Mouse (Mus musculus): ENCODE measurements around the gene Gabra5. TPM values are rescaled to one million over a fixed set of nuclear protein-coding genes. Genes with fewer than 3 reads are reported as not detected.

Gene Gabra5
- polyA plus RNA-seq, 1 experiment from 2014 or later = 49.4 TPM

DNA sequence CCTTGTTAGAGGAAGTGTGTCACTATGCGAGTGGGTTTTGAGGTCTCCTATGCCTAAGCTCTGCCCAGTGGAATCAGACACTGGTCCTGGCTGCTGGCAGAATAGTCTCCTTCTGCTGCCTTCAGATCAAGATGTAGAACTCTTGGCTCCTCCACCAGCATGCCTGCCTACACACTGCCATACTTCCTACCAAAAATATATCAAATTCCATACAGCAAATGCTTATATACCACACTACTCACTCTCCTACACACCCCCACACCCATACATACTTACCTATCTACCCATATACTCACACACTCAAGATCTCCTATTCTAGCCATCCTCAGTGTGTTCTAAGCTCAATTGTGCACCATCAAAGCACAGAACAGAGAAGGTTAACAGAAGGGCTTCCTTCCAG is 38.5 kb downstream of the Gabra5 start:
- Histone ChIP-seq H3K27ac (replicated peaks) (no peak overlapping the region), H3K4me1 (replicated peaks) (no peaks in the 10 kb centered on the region), H3K9ac (no peak overlapping the region), H3K9me3 (no peaks in the 10 kb centered on the region), H3K4me2 (no peak overlapping the region), H3K36me3 (no peaks in the 10 kb centered on the region), H3K27me3 (no peaks in the 10 kb centered on the region), H3K4me3 (no peak overlapping the region)
- ATAC-seq (ENCODE audit: low FRiP score, low read depth) = no peak
- 96% methylated on average over 1 of the region's 1 CpGs for WGBS

DNA sequence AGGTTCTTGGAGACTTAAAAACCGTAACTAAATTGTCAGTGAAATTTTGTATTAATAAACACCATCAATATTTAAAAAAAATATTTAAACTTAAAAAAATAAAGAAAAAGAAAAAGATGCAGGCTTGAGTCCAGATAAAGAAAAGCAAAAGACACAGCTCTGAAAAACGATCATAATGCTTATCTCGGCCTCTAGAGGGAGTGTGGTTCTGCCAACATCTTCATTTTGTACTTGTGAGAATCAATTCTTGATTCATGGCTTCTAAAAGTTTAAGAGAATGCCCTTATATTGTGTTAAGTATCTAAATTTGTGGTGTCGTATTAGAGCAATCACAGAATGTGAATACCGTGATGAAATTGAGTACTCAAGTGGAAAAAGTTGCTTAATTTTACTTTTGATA is 49.5 kb downstream of the Gabra5 start:
- Histone ChIP-seq H3K9me3 (no peaks in the 10 kb centered on the region), H3K27ac (replicated peaks) (no peak overlapping the region), H3K27me3 (no peaks in the 10 kb centered on the region), H3K4me1 (replicated peaks) (no peaks in the 10 kb centered on the region), H3K9ac (no peak overlapping the region), H3K4me3 (no peak overlapping the region), H3K36me3 (no peaks in the 10 kb centered on the region), H3K4me2 (no peak overlapping the region)
- no peak for ATAC-seq (ENCODE audit: low FRiP score, low read depth)
- 67% methylated on average over 5 of the region's 5 CpGs for WGBS

DNA sequence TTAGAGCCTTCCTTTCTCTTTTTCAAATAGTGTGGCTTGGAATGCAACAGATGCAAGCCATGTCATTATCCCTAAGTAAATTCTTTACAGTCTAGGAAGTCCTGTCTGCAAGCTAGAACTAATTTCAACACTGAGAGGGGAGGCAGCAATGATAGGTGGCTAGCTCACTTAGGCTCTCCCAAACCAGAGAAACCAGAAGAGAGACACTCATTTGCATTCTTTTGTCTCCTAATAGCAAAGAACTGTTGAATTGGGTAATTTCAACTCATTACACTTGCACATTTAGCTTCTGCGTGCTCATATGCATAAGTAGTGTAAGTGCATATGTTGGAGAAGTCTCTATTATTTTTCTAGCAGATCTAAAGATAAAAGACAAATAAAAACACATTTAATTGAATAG is 61.6 kb downstream of the Gabra5 start:
- 56% methylated on average over 1 of the region's 1 CpGs for WGBS
- no peaks in the 10 kb centered on the region for H3K27me3 ChIP-seq

DNA sequence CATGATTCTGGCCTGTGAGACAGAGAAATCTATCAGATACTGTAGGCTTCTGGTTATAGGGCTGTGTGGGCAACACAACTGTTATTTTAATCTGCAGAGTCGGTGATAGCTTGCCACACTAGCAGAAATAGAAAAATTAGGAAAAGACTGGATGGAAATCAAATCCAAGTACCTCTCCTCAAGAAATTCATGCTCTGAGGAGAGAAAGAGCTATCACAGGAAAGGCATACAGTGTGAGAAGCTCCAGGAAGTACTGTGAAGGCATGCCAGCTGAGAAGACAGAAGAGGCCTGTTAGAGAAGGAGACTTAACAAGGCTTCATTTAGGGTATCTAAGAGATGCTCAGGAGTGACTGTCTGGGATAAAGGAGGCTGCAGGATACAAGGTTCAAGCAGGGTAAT is 87.2 kb downstream of the Gabra5 start:
- WGBS = 92% methylated on average over 1 of the region's 1 CpGs
- H3K9ac ChIP-seq = no peak overlapping the region
- no peak overlapping the region for H3K4me2 ChIP-seq
- H3K27me3 ChIP-seq = no peaks in the 10 kb centered on the region
- H3K4me1 ChIP-seq (replicated peaks) = no peaks in the 10 kb centered on the region
- no peak overlapping the region for H3K4me3 ChIP-seq
- no peaks in the 10 kb centered on the region for H3K9me3 ChIP-seq
- H3K36me3 ChIP-seq = no peaks in the 10 kb centered on the region
- no peak for ATAC-seq (ENCODE audit: low FRiP score, low read depth)
- no peak overlapping the region for H3K27ac ChIP-seq (replicated peaks)

More for the DNA sequence above, 61.6 kb downstream of the Gabra5 start:
- no peak for ATAC-seq (ENCODE audit: low FRiP score, low read depth)
- H3K9me3 ChIP-seq = no peaks in the 10 kb centered on the region
- no peak overlapping the region for H3K4me2 ChIP-seq
- H3K9ac ChIP-seq = no peak overlapping the region
- H3K4me3 ChIP-seq = no peak overlapping the region
- no peaks in the 10 kb centered on the region for H3K4me1 ChIP-seq (replicated peaks)
- no peak overlapping the region for H3K27ac ChIP-seq (replicated peaks)
- H3K36me3 ChIP-seq = no peaks in the 10 kb centered on the region

DNA sequence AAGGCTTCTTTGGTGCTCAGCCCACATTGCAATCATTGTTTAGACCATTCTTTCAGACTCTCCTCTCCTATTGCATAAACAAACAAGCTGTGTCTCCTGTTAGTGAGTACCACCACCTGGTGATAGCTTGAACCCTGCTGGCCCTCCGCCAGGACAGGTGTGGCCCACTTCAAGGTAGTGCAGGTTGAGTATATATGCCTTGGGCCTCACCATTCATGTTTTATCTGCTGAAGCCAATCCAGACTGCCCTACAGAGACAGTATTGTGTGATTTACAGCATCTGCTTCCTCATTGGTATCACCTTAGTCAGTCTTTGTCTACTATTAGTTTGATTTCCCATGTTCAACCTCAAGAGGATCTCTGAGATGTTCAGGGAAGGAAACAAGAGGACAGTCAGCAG is 88.8 kb downstream of the Gabra5 start:
- 90% methylated on average over 1 of the region's 1 CpGs for WGBS

DNA sequence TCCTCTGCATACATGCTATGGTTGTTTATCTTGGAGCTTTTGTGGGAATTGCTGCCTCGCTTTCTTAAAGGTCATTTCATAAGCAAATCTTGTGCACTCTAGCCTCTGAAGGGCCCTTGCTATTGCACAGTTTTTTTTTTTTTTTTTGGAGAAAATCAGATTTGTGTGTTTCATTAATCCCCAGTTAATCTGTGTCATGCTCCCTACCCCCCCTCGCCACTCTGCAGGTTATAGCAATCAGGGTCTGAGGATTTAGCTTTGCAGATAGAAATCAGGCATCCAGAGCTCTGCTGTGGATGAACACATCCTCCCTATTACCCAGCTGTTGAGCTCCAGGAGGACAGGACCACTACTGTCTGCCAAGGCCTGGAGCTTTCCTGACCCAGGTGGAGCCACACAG is 90.5 kb downstream of the Gabra5 start, which contains the start of gene Gabrb3:
TSS of gene Gabrb3 (plus strand) at position 301 of the 400 bp plus-strand sequence.
- no peak for ATAC-seq (ENCODE audit: low FRiP score, low read depth)
- H3K4me2 ChIP-seq = no peak within 1 kb of the TSS
- no peaks in the 10 kb centered on the region for H3K27me3 ChIP-seq
- H3K4me3 ChIP-seq = no peak within 1 kb of the TSS
- H3K4me1 ChIP-seq (replicated peaks) = no peaks in the 10 kb centered on the region
- 82% methylated on average over 2 of the region's 2 CpGs for WGBS
- no peaks in the 10 kb centered on the region for H3K36me3 ChIP-seq
- no peak within 1 kb of the TSS for H3K9ac ChIP-seq
- no peaks in the 10 kb centered on the region for H3K9me3 ChIP-seq
- no peak within 1 kb of the TSS for H3K27ac ChIP-seq (replicated peaks)

More for the DNA sequence above, 88.8 kb downstream of the Gabra5 start:
- H3K4me3 ChIP-seq = no peak overlapping the region
- no peaks in the 10 kb centered on the region for H3K4me1 ChIP-seq (replicated peaks)
- no peak overlapping the region for H3K27ac ChIP-seq (replicated peaks)
- no peak overlapping the region for H3K9ac ChIP-seq
- H3K4me2 ChIP-seq = no peak overlapping the region
- H3K27me3 ChIP-seq = no peaks in the 10 kb centered on the region
- no peaks in the 10 kb centered on the region for H3K36me3 ChIP-seq
- H3K9me3 ChIP-seq = no peaks in the 10 kb centered on the region
- ATAC-seq (ENCODE audit: low FRiP score, low read depth) = no peak

DNA sequence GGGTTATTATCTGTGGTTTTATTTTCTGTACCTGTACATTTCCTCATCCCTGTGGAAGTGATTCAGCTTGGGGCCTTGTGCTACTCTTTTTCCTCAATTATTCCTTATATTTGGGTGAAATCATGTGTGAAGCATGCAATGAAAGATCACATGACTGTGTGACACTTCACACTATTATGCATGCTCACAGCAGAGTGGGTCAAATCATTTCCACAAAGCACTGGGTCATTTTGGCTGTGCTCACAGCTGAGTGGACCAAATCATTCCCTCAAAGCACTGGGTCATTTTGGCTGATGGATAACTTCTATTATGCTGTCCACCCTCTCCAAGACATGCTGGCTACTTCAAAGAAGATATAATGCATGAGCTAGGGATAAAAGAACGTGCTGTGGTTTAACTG is 97.0 kb downstream of the Gabra5 start:
- no peaks in the 10 kb centered on the region for H3K36me3 ChIP-seq
- ATAC-seq (ENCODE audit: low FRiP score, low read depth) = no peak
- H3K4me1 ChIP-seq (replicated peaks) = no peaks in the 10 kb centered on the region
- no peak overlapping the region for H3K4me3 ChIP-seq
- WGBS = 15% methylated on average over 1 of the region's 1 CpGs
- no peaks in the 10 kb centered on the region for H3K9me3 ChIP-seq
- H3K27ac ChIP-seq (replicated peaks) = no peak overlapping the region
- H3K27me3 ChIP-seq = no peaks in the 10 kb centered on the region
- no peak overlapping the region for H3K4me2 ChIP-seq
- H3K9ac ChIP-seq = no peak overlapping the region

DNA sequence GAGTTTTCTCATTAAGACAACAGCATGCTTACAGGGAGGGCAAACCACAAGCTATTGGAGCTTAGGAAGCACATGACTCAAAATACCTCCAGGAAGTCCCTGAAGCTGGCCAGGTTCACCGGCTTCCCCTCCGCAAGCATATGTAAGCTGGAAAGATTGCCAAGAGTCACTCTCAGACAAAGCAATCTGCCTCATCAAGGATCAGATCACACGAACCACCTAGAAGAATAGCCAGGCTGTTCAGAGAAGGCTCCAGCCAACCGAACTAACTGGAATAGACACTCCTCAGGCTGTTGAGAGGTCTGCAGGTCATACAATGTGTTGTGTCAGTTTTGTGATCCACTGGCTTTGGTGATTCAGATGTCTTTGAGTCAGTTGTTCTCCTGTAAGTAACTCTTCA is 98.7 kb downstream of the Gabra5 start:
- Histone ChIP-seq H3K9me3 (no peaks in the 10 kb centered on the region), H3K4me2 (no peak overlapping the region), H3K36me3 (no peaks in the 10 kb centered on the region), H3K27ac (replicated peaks) (no peak overlapping the region), H3K9ac (no peak overlapping the region), H3K27me3 (no peaks in the 10 kb centered on the region), H3K4me1 (replicated peaks) (no peaks in the 10 kb centered on the region), H3K4me3 (no peak overlapping the region)
- WGBS = 77% methylated on average over 4 of the region's 4 CpGs
- ATAC-seq (ENCODE audit: low FRiP score, low read depth) = no peak

DNA sequence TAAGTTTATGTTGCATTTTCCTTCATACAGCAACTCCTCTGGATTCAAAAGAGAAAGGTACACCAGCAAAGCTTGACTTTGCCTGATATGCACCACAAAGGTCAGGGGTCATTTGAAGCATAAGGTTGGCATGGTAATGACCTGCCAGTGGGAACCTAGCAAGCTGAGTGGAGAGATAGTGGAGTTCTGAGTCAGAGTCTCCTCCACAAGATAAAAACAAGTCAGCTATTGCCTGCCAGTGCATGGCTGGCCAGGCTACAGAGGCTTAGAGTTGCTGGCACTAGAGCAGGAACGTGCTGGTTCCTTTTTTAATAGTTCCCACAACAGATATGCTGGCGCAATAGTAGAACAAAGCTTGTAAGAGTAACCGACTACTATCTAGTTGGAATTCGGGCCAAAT is 116.3 kb downstream of the Gabra5 start:
- 88% methylated on average over 4 of the region's 4 CpGs for WGBS
- no peaks in the 10 kb centered on the region for H3K27me3 ChIP-seq
- no peak overlapping the region for H3K4me3 ChIP-seq
- ATAC-seq (ENCODE audit: low FRiP score, low read depth) = no peak
- no peaks in the 10 kb centered on the region for H3K36me3 ChIP-seq
- H3K9ac ChIP-seq = no peak overlapping the region
- no peak overlapping the region for H3K27ac ChIP-seq (replicated peaks)
- H3K4me1 ChIP-seq (replicated peaks) = no peaks in the 10 kb centered on the region
- no peak overlapping the region for H3K4me2 ChIP-seq
- H3K9me3 ChIP-seq = no peaks in the 10 kb centered on the region

DNA sequence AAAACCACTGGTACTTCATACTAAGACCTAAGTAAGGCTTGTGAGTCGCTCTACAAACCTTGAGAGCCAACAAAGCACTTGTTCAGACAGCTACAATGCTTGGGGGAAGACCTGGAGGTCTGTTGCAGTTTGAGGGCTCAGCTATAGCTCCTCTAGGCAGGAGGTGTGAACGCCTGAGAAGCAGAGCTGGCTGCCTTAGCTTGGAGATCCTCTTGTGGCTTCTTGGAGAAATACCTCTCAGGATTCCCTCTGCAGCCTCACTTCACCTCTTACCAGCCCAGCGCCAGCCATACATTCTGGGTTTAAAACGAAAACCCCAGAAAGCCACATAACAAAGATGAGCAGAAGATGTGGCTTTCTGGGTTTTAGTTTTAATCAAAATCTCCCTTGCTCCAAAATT is 119.8 kb downstream of the Gabra5 start:
- peaks cover 7% of the 10 kb centered on the region for H3K4me1 ChIP-seq (replicated peaks)
- H3K4me2 ChIP-seq = no peak overlapping the region
- no peaks in the 10 kb centered on the region for H3K36me3 ChIP-seq
- no peaks in the 10 kb centered on the region for H3K9me3 ChIP-seq
- H3K9ac ChIP-seq = no peak overlapping the region
- no peak for ATAC-seq (ENCODE audit: low FRiP score, low read depth)
- no peak overlapping the region for H3K27ac ChIP-seq (replicated peaks)
- no peak overlapping the region for H3K4me3 ChIP-seq
- 50% methylated on average over 4 of the region's 4 CpGs for WGBS
- 0 out of 2 replicates have a peak, but pooled peaks cover 7% of the 10 kb centered on the region for H3K27me3 ChIP-seq

DNA sequence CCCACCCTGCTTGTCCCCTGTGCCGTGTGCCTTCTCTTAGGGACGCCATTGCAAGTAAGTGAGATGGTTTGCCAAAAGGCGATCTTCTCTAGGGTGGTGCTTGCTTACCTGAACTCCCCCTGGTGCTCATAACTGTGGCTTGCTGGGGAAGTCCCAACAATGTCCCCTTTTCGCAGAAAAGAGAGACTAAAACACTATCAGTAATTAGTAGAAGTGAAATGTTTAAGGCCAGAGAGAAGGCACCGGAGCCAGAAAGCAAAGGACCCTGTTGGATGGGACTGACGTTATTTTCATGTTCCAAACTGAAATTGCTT is 122.6 kb downstream of the Gabra5 start:
- Histone ChIP-seq H3K4me1 (replicated peaks) (peaks cover 7% of the 10 kb centered on the region), H3K27ac (replicated peaks) (peak overlapping the region; percentile 71; the same call in 1 of the 2 replicates), H3K27me3 (0 out of 2 replicates have a peak, but pooled peaks cover 7% of the 10 kb centered on the region), H3K36me3 (no peaks in the 10 kb centered on the region), H3K9me3 (no peaks in the 10 kb centered on the region), H3K4me3 (peak overlapping the region; percentile 90), H3K9ac (peak overlapping the region; percentile 75), H3K4me2 (peak overlapping the region; percentile 95)
- ATAC-seq (ENCODE audit: low FRiP score, low read depth) = no peak
- 15% methylated on average over 6 of the region's 6 CpGs for WGBS

DNA sequence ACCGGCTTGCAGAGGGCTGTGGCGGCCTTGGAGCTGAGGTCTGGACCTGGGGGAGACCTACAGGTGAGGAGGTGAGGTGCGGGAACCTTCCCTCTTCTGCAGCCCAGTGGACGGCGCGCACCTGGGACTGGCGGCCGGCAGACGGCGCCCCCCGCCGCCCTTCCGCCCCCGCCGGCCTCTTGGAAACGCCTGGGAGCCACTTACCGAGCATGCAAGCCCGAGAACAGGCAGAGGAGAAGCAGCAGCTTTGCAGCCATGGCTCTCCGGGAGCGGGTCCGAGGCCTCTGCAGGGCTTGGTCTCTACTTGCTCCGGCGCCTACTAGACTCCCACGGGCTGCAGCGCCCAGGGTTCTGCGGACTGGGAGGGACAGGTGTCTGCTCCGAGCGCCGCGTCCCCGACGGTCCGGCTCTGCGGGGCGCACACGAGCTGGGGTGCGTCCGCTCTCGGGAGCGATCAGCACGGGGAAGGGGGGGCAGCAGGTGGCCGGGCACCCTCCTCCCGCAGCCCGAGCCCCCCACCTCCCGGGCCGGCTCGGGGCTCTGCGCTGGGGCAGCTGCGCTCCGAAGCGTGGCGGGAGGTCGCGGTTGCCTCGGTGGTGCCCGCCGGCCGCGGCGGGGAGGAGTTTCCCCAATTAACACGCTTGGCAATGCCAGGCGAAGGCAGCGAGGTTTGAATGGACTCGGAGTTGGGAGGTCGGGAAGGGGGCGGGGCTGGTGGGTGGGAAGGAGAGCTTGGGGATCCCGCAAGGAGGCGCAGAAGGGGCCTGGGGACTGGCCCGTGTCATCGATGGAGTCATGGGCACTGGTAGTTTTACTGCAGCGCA is 123.1 kb downstream of the Gabra5 start, which contains the start of gene Gabrg3:
TSS of gene Gabrg3 (minus strand) at position 672 of the 824 bp plus-strand sequence.
- peak within 1 kb of the TSS; percentile 75 for H3K9ac ChIP-seq
- H3K4me2 ChIP-seq = peak within 1 kb of the TSS; percentile 95
- peak within 1 kb of the TSS; percentile 71 for H3K27ac ChIP-seq (replicated peaks)
- under 1% methylated on average over 67 of the region's 71 CpGs for WGBS
- no peaks in the 10 kb centered on the region for H3K9me3 ChIP-seq
- peak; percentile 86 for ATAC-seq (ENCODE audit: low FRiP score, low read depth)
- peaks cover 7% of the 10 kb centered on the region for H3K4me1 ChIP-seq (replicated peaks)
- H3K36me3 ChIP-seq = no peaks in the 10 kb centered on the region
- peak within 1 kb of the TSS; percentile 90 for H3K4me3 ChIP-seq
- H3K27me3 ChIP-seq = 0 out of 2 replicates have a peak, but pooled peaks cover 7% of the 10 kb centered on the region

All from hindbrain, embryonic 15.5 days (tissue).